Mouse (Mus musculus) MEL (cell line): ENCODE results near the gene Hpse2. TPM values are rescaled to one million over a fixed set of nuclear protein-coding genes. Genes with fewer than 3 reads are reported as not detected.

ENCODE experiments used
- polyA plus RNA-seq, 2 experiments: library from polyadenylated mRNA; stranded (reverse) in 1 of 2; unstranded in 1 of 2; fragments of >175 nt in 1 of 2; fragments of >200 nt in 1 of 2; gene quantifications; 2 replicates each; pipeline versions ENCODE4 v1.2.1 to v1.2.4; 2012; ENCODE audit warnings: low replicate concordance in 2 of 2, low read depth in 1 of 2; ENCODE audit not compliant: insufficient read length in 2 of 2, insufficient read depth in 1 of 2, missing spikeins in 1 of 2
- total RNA-seq: library from RNA; depleted of rRNA; stranded (reverse); fragments of 300-350 nt; gene quantifications from 2 replicates; pipeline ENCODE4 v1.2.3, GENCODE M21; 2012; rRNA removed

The Hpse2 gene
- total and polyA plus RNA-seq, 3 experiments: not detected

Other genes with a start within 250 kb of the Hpse2 start
- not detected in 2 replicates for gene Cnnm1, start 52.1 kb upstream of the Hpse2 start, total RNA-seq
- gene Cnnm1, start 52.1 kb upstream of the Hpse2 start, polyA plus RNA-seq: under 1 TPM in 1 of 2 experiments, not detected in 1; 0.04 TPM
- gene Got1, start 136.2 kb upstream of the Hpse2 start, total RNA-seq: 60.4 and 69.7 TPM in 2 replicates
- gene Got1, start 136.2 kb upstream of the Hpse2 start, polyA plus RNA-seq: 100 to 1,000 TPM; 106 to 213 TPM
- gene Nkx2-3, start 224.0 kb upstream of the Hpse2 start, total RNA-seq: not detected in 2 replicates
- not detected for gene Nkx2-3, start 224.0 kb upstream of the Hpse2 start, polyA plus RNA-seq